Mouse (Mus musculus): ENCODE results near the gene Antxrl.

DNA sequence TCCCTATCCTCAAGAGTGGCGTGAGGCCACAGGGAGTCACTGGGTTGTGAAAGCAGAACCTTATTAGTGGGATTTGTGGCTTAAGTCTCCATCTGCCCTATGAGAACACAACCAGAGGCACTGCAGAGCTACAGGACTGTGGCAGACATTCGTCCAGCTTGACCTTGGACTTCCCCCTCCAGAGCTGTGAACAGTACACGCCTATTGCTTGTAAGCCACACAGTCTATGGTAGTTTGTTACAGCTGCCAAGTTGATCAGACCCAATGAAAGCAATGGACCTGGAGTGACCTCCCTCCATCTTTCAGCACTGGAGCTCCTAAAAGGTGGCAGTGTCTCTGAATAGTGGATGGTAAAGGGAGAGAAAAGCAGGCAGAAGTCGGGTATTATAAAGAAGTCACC lies 25.8 kb downstream of the Antxrl start:
- TF ChIP-seq GATA1 (IDR thresholded peaks at IDR 0.05; ENCODE audit: low read length) = no peak
- TF ChIP-seq TAL1 (IDR thresholded peaks at IDR 0.05; ENCODE audit: low read length) = no peak

Measured in erythroblast, embryonic 14.5 days (primary cell).